Mouse (Mus musculus) embryonic fibroblast, embryonic 13.5 days (primary cell): ENCODE results near the gene Ap5s1.

Experiments used
- CTCF ChIP-seq: IDR thresholded peaks from 2 replicates; pipeline ENCODE4 v1.5.1; 2011; ENCODE audit warnings: mild to moderate bottlenecking, control low read depth, low read length, moderate library complexity, borderline replicate concordance; ENCODE audit not compliant: insufficient read depth
- POLR2A ChIP-seq: IDR thresholded peaks from 2 replicates; pipeline ENCODE4 v1.6.1; 2011; ENCODE audit warnings: low read depth, mild to moderate bottlenecking, control low read depth, low read length, moderate library complexity

DNA sequence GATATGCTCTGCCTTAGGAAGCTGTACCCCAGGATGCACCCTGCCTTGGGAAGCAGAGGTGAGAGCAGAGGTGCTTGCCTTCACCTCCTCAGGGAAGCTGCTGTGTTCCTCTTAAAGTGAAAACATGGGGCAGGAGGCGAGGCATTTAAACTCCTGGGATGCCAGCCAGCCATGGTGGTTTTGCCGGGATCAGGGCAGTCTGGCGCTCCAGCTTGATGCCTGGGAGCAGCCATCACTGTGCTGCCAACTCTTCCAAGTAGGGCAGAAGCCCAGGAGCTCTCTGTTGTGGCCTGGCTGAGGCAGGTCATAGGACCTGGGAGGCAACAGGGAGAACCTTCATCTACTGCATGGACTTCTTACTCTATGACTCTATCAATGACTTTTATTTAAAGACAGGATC, 5.6 kb upstream of the Ap5s1 start:
- TF ChIP-seq POLR2A = no peak
- no peak for TF ChIP-seq CTCF
